Mouse (Mus musculus) gastrocnemius, postnatal 4 days (tissue): ENCODE measurements around the gene Nup93. TPM values are rescaled to one million over a fixed set of nuclear protein-coding genes. Genes with fewer than 3 reads are reported as not detected.

Source experiments
- DNase-seq, 2 experiments: peaks; one replicate each; pipeline ENCODE4 v3.0.0; 2021 to 2022; ENCODE audit warnings: low spot score in 2 of 2, mixed read lengths in 2 of 2
- total RNA-seq, 2 experiments: library from RNA; stranded (reverse); gene quantifications; 2 replicates each; pipeline ENCODE4 v1.2.3; 2021

Gene Nup93
- total RNA-seq, 2 experiments from 2014 or later, result 26.7 to 32.9 TPM

DNA sequence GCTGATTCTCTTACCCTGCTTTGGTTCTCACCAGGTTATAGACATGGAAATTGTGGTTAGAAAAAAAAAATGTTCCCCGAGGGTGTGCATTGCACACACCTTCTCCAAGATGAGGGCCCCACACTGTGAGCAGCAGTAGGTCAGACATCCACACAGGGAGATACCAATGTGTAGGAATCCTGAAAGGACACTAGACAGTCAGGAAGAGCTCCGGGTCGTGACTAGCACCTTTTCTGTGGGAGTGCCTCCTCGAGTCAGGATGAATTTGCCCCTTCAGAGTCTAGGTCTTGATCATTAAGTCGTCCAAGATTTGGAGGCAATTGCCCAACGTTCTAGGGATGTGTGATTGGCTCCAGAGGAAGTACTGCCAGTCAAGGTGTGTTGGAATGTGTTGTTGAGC is 28.6 kb upstream of the Nup93 start:
- no peak for DNase-seq

DNA sequence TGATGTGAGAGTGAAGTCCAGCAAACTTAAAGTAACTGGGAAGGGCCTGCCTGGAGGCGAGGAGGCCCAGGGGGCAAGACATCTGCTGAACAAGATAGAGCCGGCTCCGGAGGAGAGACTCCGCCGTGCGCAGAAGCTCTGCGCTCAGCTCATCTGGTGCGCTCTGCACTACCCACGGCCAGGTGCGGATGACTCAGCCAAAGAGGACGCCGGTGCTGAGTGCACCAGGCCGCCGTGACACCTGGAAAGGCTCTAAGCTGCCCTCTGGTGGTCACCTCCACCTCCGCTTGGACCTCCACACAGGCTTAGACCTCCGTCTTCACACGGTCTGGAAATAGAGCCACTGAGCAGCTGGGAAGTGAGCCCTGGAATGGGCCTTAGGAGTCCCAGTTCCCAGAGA is 27.8 kb upstream of the Nup93 start:
- peak in 1 of 2 experiments; percentile 70 for DNase-seq

DNA sequence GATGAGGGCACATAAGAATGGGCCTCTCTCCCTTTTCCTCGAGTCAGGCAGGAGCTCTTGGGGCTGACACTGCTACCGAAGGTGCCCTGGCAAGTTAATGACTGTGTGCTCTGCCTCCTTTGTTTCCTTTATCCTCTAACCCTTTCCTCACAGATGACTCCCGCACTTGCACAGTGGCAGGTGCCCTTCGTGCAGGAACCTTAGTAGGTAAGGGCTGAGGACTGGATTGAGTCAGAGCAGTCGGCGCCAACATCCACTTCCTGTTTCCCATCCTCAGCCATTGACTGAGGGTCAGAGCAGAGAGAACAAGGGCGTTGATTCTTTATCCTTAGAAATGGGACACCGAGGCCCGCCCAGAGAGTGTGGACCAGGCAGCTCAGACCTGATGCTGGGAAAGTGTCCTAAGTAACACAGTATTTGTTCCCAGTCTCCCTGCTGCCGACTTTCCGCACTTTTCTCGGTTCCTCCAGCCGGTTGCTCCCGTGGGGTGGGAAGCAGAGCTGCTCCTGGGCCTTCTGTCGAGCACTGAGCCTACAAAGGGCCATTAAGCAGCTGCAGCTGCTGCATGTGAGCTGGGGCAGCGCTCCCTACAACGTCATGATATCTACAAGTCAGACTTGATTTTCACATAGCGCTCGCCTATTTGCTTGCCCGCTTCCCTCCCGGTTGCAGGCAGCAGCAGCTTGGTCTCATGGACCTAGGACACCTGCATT is 26.9 kb upstream of the Nup93 start:
- peak in 1 of 2 experiments; percentile 29 for DNase-seq

DNA sequence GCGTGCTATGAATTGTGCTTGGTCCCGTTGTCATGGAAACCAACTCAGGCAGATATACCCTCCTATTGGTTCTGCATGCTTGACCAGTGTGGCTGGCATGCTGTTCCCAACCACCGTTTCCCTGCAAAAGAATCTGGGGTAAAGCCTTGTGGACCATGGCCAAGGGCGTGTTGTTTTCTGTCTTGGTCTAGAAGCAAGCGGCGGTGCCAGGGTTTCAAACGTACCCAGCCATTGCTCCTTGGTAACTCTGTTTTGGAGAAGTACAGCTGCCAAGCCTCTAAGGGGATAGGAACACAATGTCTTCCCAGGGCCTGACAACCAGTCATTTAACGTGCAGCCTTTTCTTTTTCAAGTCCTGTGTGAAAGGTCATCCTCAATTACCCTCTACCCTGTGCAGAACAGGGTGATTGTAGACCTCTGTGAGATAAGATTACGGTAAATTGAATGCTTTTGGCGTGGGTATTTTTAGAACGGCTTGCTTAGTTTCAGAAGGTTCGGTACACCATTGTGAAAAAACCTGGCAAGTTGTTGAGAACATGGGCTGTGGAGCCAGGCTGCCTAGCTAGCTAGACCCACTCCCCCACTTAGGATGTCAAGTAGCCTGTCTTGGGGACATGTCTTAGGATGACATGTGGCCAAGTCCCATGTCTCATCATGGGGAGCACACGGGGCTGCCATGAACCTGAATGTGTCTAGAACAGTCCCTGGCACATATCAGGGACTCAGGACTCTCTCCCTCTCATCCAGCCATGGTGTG is 24.9 kb upstream of the Nup93 start:
- DNase-seq, result no peak

DNA sequence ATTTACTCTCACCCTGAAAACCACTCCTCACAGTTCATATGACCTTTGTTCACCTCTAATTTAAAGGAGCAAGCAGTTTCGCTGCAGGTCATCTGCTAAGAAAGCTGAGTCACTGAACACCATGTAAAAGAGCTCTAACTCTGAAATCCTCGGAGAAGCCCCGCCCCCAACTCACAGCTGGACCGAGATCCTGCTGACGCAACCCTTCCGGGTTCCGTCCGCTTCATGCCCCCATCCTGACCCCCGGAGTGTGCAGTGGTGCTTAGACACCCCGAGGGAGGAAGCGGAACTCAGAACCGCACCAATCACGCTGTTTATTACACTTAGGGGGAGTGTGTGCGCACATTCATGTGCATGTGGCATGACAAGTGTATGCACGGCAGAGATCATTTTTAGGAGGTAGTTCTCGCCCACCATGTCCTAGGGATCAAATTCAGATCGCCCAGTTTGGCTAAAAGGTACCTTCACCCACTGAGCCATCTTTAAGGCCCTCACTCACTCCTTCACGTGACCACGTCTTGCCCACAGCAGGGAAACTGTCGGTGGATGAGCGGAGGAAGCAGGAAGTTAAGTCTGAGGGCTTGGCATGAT is 23.2 kb upstream of the Nup93 start:
- peak; percentile 55 to 74 for DNase-seq

DNA sequence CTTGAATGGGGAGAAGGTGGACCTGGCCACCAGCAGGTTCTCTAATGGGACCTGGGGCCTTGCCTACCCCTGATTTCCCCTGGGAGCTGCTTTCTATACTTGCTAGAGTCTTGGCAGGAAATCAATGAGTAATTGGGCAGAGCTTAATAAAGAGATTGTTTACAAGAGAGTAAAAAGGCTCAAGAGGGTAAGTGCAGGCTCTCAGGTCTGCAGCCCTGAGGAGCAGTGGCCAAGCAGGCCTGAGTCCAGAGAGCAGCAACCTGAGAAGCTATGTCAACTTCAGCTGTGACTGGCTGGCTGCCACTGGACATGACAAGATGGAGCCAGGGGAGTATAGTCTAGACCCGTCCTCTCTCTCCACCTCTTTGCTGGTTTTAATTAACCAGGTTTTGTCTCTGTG is 21.4 kb upstream of the Nup93 start:
- DNase-seq, result peak in 1 of 2 experiments; percentile 35

DNA sequence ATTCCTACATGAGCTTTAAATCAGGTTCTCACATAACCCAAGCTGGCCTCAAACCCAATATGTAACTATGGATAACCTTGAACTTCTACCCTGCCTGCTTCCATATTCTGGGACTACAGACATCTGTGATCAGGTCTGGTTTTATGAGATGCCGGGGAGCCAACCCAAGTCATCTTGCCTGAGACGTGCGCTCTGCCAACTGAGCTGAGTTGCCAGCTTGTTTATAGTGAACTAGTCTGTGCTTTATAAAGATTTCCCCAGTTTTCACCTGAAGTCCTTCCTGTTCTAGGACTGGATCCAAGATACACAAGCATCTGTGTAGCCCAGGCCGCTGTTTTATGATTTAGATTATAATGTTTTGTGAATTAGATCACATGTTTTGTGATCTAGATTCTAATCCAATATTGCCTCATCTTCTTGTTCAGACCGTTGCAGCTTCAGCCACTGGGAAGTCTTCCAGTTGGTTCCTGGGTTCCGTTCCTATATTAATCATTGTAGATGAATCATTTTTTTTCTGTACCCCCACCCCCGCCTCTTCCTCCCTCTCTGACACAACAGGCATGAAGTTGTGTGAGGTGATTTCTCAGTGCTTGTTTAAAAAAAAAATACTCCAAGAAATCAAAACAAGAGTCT is 19.7 kb upstream of the Nup93 start:
- DNase-seq, result no peak

DNA sequence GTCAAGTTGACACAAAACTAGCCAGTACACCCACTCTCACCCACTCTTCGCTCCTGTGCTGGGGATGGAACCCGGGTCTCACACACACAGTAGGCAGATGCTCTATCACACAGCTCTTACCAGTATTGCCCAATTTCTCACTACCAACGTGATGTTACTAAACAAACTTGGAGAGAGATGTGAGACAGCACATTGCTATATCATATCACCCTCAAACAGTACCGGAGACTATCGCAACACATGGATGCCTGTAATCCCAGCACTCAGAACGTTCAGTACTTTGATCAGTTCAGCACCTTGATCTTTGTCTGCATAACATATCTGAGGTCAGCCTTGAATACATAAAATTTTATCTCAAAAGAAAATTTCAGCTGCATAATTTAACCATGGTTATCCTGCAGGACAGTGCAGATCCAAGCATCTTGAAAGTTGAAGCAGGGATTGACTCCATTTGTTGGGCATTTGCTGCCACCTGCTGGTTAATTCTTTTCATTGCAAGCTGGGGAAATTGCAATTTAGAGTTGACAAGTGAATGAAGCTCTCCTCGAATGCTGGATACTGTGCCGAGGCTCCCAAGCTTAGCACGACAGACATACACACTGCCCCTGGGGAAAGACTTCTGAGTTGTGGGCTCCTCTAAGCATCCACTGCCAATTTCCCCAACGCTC is 15.0 kb upstream of the Nup93 start:
- DNase-seq, result peak in 1 of 2 experiments; percentile 40

DNA sequence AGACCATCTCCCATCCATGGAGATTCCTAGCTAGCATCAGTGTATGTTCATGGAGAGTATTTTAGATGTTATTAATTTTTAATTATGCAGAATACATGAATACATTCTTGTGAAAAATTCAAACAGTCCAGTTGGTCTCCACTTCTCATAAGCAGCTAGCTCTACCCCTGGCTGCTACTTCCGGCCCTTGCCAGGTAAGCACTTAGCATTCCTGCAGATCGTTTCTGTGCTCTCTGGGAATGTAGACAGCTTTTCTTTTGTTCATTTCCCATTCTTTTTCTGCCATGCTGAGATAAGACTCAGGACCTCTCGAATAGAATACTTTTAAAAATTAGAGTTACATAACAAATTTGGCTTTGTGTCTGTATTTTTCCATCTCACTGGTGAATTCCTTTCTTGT is 10.3 kb upstream of the Nup93 start:
- DNase-seq, result no peak

DNA sequence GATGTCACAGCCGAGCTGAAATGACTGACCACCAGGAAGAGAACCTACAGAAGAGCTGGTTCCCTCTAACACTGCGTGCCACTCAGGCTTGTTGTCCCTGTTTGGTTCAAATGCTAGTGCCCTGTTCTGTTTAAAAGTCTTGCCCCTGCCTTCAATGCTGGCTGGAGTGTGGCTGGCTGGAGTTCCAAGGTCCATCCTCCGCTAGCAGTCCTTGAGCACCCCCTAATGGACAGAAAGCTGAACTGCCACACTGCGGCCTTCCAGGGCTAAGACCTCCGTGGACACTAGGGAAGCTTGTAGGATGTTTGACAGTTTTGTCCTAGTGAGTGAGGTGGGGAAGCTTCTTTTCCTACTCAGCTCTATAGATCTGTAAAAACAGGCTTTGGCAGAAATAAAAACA is 8.6 kb upstream of the Nup93 start:
- peak; percentile 42 to 70 for DNase-seq

DNA sequence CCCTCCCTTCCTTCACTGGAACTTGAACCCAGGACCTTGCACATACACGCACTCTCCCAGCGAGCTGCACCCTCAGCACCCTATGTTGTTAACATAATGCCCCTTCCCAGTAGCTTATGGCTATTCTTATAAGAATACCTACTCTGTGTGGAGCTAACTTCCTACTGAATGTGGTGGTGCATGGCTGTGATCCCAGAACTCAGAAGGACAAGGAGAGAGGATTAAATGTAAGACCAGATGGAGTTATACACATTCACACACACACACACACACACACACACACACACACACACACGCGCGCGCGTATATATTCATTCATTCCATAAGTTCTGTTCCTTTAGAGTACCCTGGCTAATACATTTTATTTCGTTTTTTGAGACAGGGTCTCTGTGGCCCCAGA is 8.1 kb upstream of the Nup93 start:
- no peak for DNase-seq

DNA sequence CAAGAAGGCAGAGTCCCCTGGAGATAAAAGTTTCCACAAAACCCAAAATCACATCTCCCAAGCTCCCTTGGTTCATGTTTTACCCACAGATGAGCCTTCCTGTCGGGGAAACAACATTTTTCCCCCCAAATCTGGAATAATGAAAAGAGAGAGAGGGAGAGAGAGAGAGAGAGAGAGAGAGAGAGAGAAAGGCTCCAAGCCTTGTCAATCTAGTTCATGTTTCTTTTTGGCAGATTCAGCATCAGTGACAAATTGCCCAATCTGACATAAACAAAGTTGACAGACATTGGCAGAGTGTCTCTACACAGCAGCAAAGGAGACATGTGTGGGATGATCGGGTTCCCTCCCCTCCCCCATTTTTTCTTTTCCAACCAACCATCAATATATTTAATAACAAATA is 6.9 kb upstream of the Nup93 start:
- no peak for DNase-seq

DNA sequence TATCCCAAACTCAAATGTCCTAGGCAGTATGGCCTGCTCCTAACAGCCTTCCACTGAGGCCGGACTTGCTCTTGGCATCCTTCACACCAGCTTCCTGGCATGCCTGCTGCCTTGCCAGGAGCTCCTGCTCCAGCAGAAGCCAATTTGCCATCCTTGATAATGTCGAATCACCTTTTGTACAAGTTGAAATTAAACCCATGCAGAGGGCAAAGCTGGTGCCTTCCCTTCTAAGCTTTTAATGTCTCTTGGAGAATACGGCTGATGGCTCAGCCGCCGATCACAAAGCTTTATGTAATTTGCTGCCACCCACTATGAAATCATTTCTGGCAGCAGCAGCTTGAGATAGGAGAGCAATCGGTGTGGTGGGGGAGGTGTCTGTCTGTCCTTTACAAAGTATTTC is 4.7 kb upstream of the Nup93 start:
- DNase-seq, result no peak

DNA sequence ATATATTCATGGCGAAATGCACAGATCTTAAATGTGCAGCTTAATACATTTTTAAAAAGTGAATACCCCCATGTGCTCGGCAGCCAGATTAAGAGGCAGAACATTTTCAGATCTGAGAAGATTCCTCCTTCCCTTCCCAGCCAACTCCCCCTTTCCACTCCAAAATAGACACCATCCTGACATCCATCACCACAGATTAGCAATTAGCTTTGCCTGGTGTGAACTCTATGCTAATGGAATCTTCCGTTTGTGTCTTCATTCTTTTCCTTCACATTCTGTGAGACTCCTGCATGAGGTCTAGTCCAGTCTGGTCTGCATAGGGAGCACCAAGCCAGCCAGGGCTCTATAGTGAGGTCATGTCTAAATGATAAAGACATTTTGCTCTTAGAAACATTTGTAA is 4.1 kb upstream of the Nup93 start:
- DNase-seq, result no peak

DNA sequence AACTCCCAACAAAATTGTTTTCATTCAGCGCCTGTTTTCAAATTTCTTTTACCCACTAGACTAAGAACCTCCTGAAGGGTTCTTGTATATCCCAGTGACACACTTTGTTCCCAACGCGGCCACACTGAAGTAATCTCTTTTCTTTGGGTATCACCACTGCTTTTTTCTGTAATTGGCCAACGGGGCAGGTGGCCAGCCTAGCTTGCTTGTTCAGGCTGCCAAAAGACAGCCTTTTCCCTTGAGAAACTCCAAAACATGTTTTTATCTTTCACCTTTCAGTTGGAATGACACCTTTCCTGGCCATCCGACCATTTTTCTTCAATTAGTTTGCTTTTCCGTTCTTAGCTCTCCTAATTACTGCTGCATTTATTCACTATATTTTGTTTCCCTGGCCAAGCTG is 545 bp upstream of the Nup93 start:
- no peak for DNase-seq

DNA sequence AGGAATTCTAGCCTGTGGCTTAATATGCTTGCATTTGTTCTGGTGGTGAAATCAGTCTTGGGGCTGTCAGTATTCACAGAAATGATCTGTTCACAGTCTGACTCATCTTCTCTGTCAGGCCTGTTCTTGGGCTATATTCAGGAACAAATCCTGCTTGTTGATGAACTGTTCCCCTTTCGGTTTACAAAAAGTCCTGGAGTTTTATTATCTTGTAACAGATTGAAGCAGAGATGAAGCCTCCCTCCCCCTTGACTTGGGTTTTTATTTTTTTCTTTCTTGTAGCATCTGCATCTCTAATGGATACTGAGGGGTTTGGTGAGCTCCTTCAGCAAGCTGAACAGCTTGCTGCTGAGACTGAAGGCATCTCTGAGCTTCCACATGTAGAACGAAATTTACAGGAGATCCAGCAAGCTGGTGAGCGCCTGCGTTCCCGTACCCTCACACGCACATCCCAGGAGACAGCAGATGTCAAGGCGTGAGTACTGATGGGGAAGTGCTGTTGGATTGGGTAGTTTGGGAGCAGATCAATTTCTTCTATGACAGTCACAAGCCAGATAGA is 13.1 kb downstream of the Nup93 start:
- no peak for DNase-seq

DNA sequence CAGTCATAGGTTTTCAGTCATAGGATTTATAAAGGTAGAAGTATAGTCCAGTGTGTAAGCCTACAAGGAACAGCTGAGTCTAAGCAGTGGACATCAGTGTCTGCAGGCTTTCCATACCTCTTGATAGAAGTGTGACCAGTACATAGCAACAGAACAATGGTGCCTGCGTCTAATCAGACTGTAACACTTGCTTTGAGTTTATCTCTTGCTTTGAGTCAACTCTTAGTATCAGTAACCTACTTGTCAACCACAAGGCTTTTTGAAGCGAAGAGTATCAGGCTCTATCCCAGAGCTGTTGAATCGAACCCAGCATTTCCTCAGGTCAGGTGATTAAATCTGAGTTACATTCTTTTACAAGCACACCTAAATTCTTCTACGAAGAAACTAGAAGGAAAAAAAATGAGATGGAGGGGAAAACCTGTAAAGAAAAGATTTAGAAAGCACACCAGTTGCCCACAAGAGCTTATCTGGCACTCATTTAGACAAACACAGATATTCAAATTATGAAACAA is 25.9 kb downstream of the Nup93 start:
- DNase-seq, result no peak

DNA sequence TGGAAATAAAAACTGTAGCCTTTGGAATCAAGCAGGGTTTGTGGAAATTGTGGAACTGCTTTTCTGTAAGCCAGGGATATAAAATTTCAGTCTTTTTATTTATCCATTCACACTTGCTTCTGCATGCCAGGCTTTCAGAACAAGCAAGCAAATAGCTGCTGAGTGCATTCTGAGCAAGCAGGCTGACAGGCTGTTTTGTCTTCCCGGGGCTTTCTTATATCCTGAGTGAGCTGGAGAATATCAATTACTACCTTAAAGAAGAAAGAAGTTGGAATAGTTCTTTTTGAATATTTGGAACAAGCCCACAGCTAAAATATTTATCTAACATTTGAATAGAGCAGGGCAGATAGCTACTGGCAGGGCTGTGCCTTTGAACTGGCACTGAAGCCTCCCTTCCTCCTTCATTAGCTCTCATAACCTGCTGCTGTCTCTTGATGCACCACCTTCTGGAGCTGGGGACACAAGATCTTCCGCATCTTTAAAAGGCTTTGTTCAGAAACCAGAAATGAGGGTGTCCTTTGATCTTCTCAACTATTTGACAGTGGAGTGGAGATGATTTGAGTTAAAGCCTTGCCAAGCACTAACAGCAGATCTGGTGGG is 35.6 kb downstream of the Nup93 start:
- DNase-seq, result no peak

DNA sequence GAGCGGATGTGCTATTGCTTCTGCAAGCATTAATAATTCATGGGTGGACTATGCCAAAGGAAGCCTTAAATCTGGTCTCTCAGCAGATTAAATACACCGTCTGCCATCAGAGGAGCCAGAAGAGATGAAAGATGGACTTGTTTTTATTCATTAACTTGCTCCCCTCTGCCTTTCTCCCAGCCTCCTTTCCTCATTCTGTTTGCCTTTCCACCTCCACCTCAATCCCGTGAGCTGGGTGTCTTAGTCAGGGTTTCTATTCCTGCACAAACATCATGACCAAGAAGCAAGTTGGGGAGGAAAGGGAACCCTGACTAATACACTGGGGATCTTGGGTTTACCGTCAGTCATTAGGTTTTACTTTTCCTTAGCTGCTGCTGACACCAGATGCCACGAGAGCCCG is 44.5 kb downstream of the Nup93 start:
- no peak for DNase-seq

DNA sequence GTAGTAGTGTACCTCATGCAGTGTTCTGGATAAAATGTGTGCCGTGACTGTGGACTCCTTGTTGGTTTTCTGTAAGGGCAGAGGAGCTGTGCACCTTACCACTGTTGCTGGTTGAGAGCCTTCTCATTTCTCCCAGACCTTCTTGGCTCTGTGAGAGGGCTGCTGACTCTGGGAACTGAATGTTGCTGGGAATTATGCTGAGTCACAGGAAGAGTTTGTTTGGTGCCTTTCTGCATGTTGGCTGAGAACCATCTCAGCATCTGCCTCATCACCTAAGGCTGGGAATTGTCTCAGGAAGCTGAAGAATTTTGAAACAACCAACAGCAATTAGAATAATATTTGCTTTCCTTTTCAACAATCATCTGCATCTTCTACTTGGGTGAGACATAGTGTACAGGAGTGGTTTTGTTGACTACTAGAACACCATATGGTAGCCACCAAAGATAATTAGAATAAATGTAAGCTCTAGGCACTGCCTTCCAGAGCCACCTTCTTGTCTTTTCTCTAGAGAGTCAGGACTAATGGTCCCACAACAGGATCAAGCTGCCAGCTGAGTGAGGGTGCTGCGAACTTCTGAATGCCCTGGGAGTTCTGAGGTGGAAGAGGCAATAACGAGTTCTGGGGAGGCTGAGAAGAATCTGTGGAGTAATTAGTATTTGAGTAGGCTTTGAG is 48.4 kb downstream of the Nup93 start:
- DNase-seq, result no peak
